Mouse (Mus musculus) ES-Bruce4 (cell line): ENCODE measurements around the gene Urah.

ENCODE experiments used
- CTCF ChIP-seq: IDR thresholded peaks from one replicate; pipeline ENCODE4 v1.8.1; 2011; ENCODE audit warnings: low read depth, low read length
- EP300 ChIP-seq: IDR thresholded peaks from 2 replicates; pipeline ENCODE4 v1.6.1; 2011; ENCODE audit warnings: low read depth, low read length; ENCODE audit not compliant: insufficient read depth
- POLR2A ChIP-seq: IDR thresholded peaks from one replicate; pipeline ENCODE4 v1.8.1; 2011; ENCODE audit warnings: low read length; ENCODE audit not compliant: insufficient read depth

DNA sequence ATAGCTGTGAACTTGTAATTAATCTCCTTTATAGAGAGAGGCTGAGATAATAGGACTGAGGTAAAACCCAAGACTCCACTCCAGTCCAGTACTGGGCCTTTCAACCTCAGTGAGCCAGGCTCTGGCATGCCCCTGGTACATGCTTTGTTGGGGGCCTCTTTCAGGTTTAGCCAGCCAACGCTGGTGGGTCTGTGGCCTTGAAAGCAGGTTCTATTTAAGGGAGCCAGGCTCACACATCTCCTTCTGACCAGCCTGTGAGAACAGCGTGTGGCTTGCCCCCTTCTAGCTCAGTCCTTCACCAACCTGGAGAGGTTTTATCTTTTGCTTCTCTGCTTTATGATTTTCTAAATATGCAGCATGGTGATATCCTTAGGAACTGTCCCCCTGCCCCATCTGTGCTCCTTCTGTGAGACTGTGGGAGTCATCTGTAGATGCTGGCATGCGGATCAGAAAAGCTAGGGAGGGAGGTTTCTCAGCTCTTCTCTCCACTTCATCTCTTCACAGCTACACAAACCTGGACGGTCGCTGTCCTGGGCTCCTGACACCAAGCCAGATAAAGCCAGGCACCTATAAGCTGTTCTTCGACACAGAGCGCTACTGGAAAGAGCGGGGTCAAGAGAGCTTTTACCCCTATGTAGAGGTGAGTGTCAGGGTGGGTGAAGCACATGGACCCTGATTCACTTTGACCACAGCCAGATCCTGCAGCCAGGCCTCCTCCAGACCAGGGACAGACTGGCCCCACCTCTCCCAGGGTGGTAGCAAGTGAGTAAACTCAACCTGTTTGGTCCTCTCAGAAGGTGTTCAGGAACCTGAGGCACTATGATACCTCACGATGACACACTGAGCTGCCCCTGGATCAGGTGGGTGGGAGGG, 1.7 kb downstream of the Urah start:
- TF ChIP-seq EP300 (no peak), POLR2A (no peak), CTCF (no peak)
